Mouse (Mus musculus): ENCODE measurements at regions not wholly inside any gene's neighbourhood (a gene's known extent, or its start where the extent isn't known, plus 50 kb on each side); places are given as distances from the start of the nearest gene placed in this dataset.

DNA sequence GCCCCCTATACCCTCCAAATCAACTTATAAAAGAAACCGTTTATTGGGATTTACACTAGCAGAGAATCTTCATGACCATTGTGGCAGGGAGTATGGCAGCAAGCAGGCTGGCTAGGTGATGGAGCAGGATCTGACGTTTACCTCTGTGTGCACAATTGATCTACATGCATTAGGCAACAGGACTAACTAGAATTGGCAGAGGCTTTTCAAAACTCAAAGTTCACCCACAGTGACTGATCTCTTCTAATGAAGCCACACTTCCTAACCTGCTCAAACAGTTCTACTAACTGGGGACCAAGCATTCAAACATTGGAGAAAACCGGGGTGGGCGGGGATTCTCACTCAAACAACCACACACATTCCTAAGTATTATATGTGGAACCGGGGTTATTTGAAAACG, 1382.9 kb upstream of the Tenm2 start:
- no peak for DNase-seq (ENCODE audit: low spot score)

DNA sequence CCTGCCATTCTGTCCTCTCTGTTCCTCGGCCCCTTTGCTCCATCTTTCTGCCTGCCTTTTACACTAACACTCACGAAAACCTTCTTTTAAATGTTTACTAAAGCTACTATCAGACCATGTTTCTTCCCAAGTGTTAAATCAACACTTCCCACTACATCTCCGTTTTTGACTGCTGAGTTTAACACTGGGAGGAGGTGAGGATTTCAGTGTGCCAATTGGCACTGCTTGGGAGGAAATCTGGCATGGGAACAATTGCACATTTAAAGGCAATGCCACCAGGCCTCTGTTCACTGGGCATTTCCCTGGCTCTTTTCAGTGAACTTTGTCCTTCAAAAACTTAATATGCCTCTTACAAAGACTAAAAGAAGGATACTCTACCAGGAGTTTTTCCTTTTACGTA, 1365.2 kb upstream of the Tenm2 start:
- no peak for DNase-seq (ENCODE audit: low spot score)

DNA sequence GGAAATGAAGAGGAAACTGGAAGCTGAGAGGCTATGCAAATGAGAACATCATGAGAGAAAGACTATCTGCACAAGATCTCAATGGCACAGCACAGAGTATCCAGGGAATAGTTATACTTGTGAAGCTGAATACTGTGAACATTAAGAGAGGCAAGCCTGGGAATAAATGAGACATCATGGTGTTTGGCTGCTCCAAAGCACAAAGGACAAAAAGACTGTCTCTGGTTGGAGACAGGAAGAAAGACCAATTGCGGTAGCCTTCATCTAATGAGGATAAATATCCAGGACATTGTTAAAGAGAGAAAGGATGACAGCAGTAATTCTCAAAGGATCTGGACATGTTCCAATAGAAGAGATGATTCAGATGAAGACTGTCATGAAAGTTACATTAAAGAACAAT, 1332.8 kb upstream of the Tenm2 start:
- no peak for DNase-seq (ENCODE audit: low spot score)

DNA sequence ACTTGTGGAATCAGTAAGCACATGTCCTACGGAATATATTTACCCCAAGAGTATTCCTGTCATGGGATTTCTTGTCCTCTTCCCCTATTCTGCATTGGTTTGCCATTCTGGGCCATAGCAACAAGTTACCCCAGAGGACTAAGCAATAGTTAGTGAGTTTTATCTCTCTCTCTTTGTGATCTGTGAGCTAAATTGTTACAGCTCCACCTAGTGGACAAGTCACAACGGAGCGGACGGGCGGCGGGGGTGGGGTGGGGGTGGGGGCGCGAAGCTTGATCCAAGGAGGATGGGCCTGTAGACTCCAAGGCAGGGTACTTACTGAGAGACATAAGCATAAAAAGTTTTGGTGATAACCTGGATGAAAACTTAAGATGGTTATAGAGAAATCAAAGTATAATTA, 1308.1 kb upstream of the Tenm2 start:
- peak; percentile 0 for DNase-seq (ENCODE audit: low spot score)

DNA sequence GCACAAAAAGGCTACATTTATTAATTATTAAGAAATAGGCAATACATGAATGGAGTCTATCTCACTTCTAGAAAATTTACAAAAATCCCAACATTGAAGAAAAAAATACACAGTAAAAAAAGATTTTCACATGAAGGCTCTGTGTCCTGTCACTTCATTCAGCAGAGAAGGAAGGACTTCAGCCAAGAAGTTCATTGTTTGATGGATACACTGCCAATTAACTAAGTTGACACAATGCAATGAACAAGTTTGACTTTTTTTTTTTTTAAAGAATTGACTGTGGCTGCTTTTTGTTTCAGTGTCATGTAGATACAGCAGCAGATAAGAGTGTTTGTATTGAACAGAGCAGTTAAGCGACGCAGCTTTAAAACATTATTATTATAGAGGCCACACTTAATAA, 1304.3 kb upstream of the Tenm2 start:
- DNase-seq (ENCODE audit: low spot score), result no peak

DNA sequence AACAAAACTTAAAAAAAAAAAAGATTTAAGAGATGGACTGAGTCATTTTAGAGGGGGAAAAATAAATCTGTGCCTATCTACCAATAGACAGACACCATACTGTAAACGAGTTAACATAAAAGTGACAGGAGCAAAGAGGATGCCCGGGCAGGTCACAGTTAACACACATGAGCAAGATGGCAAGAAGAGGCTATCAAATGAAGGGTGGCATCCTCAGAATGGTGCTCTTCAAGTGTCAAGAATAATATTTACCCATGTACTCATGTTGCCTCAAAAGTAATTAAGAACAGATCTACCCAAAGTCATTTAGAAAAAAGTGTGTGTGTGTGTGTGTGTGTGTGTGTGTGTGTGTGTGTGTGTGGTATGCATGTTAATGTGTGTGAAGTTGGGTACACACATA, 1296.5 kb upstream of the Tenm2 start:
- DNase-seq (ENCODE audit: low spot score), result no peak

DNA sequence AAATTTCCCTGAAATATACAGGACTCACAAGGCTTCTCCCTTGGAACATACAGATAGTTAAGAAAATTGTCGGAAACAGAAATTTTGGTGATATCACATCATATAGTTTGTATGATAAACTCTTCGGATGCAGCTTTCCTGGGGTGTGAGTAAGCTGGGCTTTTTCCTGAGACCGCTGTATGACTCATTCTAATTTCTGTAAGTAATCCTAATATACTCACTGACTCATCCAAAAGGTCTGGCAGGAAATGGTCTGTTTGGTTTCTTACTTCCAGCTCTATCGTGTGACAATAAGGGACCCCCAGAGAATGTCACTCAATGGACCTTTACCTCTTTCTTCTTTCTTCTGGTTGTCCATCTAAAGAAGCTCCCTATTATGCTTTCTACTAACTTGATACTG, 1273.9 kb upstream of the Tenm2 start:
- DNase-seq (ENCODE audit: low spot score), result no peak

DNA sequence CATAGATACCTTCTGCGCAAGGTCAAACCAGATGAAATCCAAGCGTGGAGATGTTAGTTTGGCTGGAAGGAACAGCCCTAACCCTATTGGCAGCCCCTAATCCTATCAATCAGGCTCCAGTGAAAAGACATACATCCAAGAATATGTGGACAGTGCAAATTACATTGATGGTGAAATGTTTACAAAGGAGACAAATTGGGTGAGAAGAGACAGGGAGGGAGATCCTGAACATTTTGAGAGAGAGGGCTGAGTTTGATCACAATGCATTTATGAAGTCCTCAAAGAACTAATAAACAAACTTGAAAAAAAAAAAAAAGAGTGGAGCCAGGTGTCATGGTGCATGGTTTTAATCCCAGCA, 1228.5 kb upstream of the Tenm2 start:
- DNase-seq (ENCODE audit: low spot score), result no peak

DNA sequence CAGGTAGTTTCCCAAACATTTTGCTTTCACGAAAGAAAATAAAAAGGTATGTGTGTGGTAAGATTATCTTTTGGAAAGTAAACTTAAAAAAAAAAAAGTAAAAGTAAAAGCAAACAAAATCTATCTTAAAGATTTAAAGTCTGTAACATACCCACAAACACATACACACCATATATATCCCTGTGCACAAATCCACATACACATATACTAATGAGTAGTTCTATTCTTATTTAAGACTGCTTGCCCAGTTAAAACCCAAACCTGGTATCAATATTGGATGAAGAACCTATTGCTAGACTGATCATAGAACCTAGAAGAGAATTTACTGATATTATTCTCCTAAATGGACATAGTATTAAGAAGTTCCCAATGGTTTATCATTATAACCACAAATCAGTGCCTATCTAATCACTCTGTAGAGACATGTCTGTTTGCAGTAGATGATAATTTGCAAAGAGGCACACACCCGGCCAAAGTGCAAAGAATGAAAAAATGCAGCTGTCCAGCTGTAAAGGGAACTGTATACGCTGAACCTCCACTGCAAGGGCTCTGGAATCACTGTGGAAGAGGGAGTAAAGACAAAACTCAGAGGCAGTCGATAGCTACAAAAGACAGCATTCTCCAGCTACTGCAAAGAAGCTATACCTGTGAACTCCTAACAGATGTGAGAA, 1227.9 kb upstream of the Tenm2 start:
- DNase-seq (ENCODE audit: low spot score), result no peak

DNA sequence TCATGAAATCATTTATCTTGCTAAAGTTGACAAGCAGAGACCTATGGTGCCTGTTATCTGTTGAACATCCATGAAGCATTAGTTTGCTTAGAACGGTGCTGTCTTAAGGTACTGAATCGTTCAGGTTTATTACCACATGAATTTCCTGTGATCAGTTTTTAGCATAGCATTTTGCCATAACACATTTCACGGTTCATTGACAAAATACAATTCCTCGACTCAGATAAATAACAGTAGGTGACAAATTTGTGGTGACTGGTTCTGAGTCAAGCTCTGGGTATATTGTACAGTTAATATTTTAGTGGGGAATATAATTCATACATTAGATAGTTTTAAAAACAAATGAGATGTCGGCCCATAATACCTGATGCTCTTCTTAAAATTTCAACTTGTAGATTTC, 1207.5 kb upstream of the Tenm2 start:
- DNase-seq (ENCODE audit: low spot score), result no peak

DNA sequence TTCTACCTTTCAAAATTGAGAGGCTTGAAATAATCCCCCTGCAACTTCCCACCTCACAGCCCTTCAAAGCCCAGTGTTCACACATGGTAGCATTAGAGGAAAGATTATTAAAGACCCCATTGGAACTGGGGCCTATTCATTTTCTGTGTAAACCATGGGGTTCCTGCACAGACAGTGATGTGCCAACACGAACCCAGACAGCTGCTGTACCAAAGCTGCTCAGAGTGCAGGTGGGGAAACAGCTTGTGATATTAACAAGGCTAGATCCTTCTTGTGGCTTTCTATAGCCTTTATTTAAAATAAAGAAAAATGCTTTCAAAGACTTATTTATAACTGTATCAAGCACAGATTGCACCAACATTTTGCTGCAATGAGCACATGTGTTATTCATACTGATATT, 1174.5 kb upstream of the Tenm2 start:
- DNase-seq (ENCODE audit: low spot score), result no peak

DNA sequence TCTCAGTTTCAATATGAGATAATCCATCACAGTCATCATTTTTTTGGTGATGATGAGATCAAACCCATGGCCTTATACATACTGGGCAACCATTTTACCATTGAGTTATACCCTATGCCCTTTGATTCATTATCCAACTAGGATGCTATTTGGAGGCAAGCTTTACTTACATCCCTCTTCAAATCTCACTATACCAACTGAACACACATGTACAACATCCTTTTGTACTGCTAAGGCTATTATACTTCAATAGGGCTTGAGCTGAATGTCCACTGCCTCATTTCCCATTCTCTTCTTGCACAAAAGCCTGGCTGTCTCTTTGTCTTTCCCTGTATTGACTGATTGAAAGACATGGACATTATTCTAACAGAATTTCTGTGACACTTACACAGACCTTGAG, 1162.0 kb upstream of the Tenm2 start:
- DNase-seq (ENCODE audit: low spot score), result no peak

DNA sequence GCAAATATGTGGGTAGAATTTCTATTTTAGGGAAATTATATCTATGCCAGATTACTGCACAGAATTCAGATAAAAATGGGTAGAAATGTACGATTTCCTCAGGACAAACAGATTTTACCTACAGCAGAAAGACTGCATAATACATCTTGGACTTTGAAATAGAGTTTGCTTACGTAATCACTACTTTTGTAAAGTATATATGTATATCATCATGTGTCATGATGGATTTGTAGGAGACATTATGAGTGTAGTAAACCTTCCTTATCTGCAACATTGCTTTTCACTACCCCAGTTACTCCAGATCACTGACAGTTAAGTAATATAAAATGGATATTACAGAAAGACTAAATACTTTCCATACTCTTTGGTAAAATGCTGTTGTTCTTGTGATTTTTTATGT, 1151.2 kb upstream of the Tenm2 start:
- DNase-seq (ENCODE audit: low spot score), result no peak

DNA sequence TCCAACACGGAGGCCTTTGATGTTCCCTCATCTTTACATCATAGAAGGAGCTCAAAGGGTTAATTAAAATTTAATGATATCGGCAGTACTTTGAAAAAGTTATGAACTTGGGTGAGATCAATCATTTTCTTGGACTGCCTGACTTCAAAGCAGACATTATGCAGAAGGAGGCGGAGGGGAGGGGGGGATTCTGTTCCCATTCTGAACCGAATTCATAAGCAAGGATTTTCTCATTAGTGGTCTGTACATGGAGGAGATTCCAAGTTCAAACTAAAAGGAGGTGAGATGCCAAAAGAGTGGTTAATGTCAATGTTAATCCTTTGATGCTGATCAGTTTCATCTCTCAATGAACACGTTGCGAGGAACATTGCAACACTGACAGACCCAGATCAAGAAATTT, 1110.7 kb upstream of the Tenm2 start:
- no peak for DNase-seq (ENCODE audit: low spot score)

DNA sequence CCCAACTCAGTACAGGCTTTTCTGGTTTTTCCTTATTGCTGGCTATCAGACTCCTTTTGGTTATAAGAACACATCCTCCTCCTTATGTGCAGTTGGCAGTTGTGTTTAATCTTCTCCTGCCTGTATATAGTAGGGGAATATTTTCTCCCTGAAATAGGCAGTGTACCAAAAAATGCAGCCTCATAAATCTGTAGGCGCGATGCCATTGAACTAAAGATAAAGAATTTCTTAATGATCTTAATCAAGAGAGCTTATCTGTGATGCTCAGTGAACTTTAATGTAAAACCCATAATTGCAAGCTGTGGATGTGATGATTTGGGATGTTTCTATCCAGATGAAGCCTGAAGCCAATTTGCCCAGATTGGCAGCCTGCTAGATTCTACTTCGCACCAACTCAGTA, 1099.6 kb upstream of the Tenm2 start:
- no peak for DNase-seq (ENCODE audit: low spot score)

DNA sequence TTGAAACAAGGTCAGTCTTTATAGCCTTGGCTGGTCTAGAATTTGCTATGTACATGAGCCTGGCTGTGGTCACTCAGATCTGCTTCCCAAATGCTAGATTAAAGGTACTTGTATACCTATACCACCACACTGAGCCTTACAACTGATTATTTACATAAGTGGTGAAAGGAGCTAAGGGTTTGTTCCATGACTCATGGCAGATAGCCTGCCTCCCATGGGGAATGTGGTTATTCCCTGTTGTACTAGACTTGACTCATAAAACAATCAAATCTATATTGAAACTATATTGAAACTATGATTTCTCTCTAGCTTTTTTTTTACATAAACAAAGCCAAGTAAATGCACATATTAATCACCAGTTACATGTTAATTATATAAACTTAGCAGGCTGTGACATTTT, 1061.9 kb upstream of the Tenm2 start:
- no peak for DNase-seq (ENCODE audit: low spot score)

DNA sequence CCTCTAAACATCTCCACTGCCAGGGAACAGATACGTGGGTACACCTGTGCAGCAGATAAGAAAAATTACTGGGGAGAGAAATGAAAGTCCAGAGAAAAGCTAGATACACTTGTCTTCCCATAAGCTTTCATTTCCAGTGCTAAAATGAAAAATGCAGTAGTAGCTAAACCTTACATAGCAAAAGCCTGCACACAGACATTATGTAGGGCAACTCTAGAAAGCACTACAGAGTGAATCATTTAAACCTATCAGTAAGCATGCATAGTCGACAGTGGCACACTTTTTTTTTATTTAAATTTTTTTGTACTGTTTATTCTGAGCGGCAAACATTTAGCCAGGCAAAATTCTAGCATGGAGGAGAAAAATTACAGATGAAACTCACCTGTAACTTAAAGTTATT, 1055.5 kb upstream of the Tenm2 start:
- no peak for DNase-seq (ENCODE audit: low spot score)

DNA sequence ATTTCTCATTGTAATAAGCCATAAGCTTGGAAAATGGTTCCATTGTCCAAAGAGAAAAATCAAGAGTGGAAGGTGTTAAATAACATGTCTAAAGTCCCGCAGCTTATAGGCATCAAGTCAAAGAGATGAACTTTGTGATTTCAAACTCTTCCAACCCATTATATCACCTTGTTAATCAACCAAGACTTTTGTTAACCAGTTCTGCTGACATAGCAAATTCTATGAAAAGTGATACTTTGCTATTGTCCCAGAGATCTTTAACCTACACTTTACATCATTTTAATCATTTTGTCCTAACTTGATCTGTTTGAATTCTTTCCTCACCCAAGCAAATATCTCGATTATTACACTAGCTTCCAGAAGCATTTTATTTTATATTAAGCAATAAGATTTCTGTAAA, 1045.2 kb upstream of the Tenm2 start:
- DNase-seq (ENCODE audit: low spot score), result no peak

Measured in c-Kit-positive CD71-positive TER-119-positive erythroid progenitor cells, embryonic 14.5 days (primary cell).